Mouse (Mus musculus) adrenal gland, adult 8-10 months (tissue): ENCODE measurements around the gene Cactin. TPM values are rescaled to one million over a fixed set of nuclear protein-coding genes. Genes with fewer than 3 reads are reported as not detected.

Experiments
- DNase-seq: peaks from one replicate; pipeline ENCODE4 v3.0.0; 2022
- total RNA-seq, 4 experiments: library from RNA; stranded (reverse); gene quantifications; 2 replicates each; pipeline ENCODE4 v1.2.4; 2022

Cactin gene
- total RNA-seq, 4 experiments from 2014 or later = 37.7 to 47.5 (median 42.5) TPM

DNA sequence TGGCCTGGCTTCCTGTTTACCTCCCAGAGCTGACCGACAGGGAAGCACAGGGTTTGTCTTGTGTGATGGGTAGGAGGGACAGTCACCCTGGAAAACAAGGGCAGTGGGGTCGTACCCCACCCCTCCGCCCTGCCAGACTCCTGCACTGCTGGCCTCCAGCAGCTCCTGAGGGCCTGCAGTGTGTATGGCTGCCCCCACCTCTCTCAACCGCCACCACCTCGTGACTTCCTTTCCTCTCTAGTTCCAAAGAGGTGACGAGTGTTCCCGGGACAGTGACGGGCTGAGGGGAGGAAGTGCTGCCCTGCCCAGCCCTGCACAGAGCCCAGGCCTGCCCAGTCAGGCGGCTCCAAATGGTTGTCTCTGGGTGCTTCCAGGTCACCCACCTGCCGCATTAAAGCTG lies 23.1 kb upstream of the Cactin start:
- peak; percentile 61 for DNase-seq

DNA sequence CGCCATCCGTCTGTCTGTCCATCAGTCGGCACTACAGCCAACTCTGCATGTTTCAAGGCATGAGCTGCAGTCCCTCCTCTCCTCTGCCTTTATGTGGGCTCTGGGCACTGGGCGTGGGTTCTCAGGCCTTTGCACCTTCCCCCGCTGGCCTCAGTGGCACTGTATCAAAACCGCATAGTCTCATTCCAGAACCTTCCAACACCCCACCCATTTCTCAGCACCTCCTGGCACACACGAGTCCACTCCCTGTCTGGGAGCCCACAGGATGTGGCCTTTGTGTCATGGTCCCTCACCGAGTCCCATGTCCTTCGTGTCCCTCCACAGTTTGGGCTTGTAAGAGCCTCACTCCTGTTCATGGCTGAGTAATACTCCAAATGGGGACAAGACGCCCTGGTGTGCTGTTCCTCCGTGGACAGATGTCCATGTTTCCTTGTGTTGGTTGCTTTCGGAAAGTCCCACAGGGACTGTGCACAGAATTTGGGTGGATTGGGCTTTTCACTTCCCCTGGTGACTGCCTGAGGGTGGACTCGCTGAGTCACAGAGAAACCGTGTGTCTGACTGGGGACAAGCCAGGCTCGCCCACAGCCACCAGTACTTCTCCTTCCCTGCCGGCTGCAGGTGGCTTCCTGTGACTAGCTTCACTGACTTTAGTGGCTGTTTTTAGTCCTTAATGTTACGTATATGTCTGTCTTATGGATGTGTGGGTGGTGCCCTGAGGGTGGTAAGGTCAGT lies 22.4 kb upstream of the Cactin start:
- no peak for DNase-seq

DNA sequence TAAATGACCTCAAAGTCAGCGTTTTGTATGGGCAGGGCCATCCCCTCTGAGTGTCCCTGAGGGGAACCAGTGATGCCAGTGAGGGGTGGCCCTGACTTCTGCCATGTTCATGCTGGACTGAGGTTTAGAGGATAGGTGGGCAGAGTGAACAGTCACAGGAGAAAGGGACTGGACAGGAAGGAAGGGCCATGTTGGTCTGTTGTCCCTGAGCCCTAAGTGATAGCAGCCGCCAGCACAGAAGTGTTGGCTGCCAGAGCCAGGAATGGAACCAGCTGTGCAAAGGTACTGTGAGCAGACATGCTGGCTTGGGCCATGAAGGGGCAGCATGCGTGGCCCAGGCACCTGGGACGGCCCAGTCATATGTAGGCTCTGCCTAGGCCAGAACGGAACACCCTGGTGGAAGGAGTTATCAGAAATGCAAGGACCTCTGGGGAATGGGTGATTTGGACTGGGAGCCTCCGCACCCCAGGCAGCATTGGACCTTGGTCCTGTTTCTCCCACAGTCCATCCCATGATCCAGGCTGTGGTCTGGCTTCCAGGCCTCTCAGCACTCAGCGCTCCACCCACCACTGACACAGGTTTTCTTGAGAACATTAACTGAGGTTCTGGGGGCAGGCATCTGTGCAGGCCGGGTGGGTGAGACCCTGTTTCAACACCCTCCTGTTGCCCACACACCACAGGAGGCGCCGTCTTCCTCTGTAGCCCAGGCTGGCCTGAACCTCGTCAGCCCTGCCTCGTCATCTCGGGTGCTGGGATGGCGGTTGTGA lies 21.1 kb upstream of the Cactin start:
- DNase-seq = no peak

DNA sequence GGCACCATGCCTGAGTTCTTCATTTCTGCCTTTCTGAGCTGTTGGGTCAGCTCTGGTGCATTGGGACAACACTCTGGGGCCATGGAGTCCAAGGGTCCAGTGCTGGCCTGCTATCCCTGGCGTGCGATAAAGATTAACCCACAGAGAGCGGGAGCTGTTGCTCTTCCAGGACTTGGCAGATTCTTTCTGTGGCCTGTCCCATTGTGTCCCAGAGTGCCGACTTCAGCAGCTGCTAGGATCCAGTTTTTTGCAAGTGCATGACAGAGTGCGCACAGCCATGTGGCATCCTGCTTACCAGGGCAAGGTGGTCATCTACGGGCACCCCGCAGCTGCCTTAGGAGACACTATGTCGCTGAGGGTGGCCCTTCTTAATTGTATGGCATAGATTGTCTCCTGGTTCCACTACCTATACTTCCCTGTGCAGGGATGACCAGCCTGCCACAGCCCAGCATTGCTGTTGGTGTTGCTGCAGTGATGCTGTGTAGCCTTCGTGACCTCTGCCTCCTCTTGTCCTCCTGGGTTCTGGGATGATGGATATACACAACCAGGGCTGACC lies 20.5 kb upstream of the Cactin start:
- no peak for DNase-seq

DNA sequence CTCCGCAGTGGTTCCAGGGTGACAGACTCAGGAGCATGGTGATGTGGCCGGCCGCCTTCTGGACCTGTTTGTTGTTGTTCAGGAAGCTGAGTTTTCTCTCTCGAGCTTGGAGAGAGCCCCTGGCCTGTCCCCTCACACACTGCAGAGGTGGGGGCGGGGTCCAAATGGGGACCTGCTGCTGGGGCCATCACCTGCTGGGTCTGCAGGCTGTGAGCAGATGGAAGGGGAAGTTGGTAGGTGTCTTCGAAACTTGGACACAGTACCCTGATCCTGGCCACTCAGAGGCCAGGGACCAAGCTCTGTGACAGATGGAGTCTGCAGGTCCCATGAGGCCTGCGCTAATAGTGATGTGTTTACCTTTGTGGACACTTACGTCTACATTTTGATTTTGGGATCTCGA lies 19.6 kb upstream of the Cactin start:
- no peak for DNase-seq

DNA sequence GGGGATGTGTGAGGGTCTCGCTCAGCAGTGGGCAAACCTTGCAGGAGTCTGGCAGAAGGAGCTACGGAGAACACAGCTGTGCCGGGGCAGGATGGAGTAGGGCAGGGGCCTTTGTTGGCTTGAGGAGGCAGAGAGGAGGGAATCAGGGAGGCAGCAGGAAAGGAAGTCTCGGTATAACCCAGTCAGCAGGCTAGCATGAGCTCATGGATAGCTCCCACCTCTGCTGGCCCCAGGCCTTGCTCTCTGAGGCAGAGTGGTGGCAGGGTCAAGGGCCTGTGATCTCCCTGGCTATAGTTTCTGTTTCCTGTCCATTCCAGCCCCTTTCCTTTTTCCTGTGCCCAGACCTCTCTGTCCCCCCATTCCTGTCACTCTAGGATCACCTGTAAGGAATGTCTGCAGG lies 18.6 kb upstream of the Cactin start:
- no peak for DNase-seq

DNA sequence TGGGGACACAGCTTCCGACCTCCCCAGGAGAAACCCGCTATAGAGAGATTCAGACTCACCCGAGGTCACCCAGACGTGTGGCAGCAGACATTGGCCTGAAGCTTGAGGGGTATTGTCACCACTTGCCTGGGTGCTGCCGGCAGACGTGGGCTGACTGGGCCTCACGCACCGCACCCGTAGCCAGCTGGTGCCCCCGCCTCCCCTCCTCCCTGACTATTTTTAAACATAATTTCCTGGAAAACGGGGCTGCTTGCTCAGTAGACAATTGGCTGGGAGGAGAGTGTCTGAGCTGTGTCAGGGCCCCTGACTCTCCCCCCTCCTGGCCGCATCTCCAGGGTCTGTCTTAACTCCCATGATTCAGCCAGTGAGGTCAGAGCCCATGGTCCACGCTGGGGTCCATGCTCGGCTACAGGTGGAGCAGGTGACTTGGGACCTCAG lies 18.1 kb upstream of the Cactin start:
- no peak for DNase-seq

DNA sequence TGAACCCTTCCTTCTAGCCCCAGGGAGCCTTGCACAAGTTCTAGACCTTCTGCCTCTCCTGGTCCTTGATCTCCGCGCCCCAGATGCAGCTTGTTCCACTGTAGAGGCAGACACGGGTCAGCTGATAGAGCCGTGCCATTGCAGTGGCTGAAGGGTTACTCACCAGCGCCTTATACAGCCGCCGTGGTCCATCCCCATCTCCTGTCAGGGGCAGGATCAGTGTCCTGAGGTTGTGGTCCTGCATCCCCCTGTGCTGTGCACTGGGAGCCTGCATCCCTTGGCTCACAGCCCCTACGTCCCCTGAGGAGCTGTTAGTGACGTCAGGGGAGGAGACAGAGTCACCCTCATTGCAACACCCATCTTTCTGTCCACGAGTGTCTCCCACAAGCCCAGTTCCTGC lies 17.6 kb upstream of the Cactin start:
- DNase-seq = no peak

DNA sequence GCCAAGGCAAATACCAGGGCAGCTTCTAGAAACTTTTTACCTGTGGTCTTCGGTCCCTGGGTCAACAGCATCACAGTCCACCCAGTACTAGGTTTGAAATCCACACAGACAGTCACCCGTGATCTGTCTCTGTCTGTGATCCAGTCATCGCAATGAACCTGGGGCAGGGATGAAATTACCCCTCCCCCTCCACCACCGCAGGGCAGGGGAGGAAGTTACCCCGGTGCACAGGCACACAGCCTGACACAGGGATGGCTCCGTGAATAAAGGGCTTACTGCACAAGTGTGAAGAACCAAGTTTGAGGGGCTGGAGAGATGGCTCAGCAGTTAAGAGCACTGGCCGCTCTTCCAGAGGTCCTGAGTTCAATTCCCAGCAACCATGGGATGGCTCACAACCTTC lies 17.1 kb upstream of the Cactin start:
- no peak for DNase-seq

DNA sequence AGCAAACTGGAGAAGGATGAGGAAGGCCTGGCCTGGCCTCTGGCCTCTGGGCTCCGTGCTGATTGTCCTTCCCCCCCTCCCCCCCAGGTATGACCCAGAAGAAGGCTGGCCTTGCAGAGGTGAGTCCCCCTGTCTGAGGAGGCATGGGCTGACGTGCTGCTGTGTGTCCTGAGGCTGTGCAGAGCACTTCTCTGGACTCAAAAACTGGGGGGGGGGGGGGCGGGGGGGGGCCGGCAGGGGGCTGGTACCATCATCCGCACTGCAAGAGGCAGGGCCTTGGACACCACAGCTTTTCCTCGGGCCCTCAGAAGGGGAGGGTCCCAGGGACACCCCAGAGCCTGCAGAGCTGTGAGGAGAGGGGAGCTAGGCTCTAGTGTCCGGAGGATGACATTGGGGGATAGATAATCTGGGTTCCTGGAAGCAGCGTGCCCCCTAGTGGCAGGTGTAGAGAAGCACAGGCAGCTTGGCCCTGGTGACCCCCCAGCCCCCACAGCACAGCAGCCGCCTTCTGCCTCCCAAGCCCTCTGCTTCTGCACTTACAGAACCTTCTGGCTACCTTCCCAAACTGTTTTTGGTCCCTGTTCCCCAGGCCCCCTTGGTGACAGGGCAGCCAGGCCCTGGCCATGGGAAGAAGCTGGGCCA lies 16.2 kb upstream of the Cactin start:
- DNase-seq = no peak

DNA sequence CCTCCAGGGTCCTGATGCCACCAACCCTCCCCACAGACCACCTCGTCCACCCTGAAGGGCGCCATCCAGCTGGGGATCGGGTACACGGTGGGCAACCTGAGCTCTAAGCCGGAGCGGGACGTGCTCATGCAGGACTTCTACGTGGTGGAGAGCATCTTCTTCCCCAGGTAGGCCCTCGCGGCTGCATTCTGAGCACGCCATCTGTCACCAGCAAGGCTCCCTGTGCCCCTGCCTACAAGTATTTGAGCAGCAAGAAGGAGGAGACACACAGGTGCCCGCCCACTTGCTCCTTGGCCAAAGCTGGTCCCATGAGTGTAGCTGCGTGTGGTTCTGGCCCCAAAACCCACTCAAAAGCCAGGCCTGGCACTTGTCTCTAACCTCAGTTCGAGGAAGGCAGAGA lies 15.2 kb upstream of the Cactin start:
- DNase-seq = no peak

DNA sequence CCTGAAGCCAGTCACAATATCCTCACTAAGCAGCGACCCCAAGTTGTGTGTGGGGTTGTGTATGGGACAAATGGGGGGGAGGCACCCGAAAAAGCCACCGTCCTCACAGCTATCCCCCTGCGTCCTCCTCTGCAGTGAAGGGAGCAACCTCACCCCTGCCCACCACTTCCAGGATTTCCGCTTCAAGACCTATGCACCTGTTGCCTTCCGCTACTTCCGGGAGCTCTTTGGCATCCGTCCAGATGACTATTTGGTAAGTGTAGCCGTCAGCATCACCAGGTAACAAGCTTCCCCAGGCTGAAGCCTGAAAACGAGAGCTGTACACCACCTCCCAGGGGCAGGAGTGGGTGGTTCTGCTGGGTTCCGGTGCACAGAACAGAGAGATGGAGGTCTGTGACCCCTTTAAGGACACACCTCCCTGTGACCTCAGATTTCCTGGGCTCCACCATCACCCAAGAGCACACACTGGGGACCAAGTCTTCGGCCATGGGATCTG lies 14.7 kb upstream of the Cactin start:
- DNase-seq = no peak

DNA sequence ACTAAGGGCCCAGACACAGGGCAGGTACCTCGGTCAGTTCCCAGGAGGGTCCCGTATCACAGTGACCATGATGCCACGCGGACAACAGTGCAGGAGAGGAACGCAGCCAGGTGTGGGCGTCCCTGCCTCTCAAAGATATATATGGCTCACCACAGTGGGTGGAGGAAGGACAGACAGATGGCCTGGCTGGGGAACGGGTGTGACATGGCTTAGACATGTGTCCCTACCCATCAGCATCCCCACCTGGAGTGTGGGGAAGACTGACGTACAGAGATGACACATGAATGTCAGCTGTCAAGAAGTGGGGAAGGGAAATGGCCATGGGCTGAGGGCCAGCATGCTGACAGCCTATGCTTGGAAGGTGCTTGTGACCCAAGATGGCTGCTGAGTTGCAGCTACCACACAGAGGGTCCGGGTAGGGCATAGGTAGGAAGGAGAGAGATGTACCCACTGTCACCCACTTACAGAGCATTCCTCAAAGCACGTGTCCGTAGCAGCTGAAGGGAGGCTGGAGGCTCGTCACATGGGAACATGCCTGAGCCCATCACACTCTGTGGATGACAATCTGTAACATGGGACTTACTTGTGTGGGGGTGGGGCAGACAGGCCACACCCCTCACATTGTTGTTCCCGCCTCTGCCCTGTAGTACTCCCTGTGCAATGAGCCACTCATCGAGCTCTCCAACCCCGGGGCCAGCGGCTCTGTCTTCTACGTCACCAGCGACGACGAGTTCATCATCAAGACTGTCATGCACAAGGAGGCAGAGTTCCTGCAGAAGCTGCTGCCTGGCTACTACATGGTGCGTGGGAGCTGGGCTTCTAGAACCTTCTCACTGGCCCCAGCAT lies 13.8 kb upstream of the Cactin start:
- DNase-seq = no peak

DNA sequence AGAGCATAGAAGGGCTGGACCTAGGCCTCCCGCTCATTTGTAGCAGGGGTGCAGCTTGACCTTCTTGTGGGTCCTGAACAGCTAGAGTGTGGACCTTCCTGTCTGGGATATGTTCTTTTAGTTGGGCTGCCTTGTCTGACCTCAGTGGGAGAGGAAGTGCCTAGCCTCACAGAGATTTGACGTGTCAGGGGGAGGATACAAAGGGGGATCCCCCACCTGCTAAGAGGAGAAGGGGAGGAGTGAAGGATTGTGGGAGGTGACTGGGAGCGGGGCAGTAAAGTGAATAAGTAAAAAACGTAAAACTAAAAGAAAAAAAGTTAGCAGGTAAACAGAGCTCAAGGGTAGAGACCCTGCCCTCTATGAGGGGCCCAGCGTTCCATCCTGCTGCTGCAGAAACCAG lies 11.3 kb upstream of the Cactin start:
- DNase-seq = no peak

DNA sequence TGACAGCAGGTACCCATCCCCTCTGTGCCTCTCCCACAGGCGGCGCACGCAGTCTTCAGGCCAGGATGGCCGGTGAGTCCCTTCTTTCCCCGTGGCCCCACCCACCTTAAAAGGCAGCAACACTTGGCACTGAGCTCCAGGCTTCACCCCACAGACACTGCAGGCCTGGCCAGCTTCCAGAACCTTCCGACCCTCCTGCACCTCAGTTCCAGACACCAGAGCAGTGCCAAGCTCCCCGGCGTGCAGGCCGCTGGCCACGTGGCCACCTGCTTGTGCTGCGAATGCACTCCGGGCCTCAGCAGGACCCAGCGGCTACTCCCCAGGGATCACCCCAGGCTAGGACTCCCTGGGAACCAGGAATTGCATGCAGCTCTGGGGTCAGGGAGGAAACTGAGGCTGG lies 7.3 kb upstream of the Cactin start:
- DNase-seq = no peak

DNA sequence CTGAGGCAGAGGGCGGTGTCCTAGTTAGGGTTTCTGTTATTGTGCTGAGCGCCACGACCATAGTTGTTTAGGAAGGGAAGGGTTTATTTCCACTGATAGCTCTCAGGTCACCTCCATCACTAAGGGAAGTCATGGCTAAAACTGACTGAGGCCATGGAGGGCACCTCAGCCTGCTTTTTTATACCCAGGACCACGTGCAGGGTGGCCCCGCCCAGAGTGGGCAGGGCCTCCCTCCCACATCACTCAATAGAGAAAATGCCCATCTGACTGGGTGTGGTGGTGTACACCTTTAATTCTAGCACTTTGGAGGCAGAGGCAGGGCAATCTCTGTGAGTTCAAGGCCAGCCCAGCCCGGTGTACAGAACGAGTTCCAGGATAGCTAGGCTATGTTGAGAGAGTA lies 6.7 kb upstream of the Cactin start:
- no peak for DNase-seq

DNA sequence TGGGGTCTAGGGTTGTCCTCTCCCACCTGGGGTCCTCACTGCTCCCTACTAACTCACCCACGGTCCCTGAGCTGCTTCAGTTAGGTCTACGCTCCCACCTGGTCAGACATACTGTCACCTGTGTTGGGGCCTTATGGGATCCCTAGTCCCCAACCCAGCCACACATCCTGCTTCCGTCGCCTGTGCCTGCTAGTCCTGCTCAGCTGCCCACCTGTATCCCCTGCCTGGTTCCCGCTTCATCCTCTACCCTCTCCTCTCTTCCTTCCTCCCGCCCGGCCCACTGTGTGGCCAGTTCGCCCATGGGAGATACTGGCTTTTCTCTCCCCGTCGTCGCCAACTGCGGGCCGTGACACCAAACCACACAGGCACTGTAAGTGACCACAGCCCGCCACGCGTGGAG lies 5.3 kb upstream of the Cactin start:
- DNase-seq = no peak

DNA sequence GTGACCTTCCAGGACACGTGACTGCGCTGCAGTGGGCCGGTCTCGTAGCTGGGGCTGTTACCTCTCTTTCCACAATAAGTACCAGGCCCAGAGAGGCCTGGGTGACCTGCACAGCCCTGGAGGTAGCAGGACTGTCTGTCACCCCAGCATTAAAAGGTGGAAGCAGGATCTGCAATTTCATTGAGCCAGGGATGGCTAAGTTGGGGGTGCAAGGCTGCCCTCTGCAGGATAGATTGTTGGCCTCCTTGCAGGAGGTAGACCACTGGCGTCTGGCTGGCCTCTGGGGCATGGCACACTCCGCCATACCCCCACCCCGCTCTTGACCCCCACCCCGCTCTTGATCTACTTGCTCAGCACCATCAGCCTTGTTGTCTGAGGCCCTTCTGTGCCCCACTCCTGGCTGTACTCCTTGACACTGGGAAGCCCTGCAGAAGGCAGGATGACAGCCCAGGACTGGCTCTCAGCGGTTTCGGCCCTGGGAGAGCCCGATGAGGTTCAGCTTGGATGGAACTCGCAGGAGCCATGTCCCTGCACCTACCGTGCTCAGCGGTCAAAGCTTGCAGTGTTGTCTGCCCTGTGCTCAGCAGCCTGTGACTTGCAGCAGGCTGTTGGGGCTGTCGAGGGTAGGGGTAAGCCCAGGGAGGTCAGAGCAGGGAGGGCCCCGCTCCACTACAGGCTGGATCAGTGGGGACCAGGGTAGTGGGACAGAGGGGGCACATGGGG lies 4.4 kb upstream of the Cactin start:
- no peak for DNase-seq

DNA sequence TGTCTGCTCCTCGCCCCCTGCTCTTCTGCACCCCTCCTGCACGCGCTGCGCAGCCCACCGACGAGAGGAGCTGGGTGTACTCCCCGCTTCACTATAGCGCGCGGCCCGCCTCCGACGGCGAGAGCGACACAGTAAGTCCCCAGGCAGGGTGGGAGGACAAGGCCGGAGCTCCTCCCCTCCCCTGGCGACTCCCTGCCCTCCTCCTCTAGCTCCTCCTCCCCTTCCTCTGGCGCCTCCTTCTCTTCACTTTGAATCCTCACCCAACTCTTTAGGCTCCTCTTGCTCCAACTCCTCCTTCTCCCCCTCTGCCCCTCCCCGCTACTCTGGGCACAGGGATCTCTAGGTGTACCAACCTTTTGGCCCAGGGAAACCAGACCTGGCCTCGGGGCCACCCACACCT lies 3.6 kb upstream of the Cactin start:
- peak; percentile 84 for DNase-seq

DNA sequence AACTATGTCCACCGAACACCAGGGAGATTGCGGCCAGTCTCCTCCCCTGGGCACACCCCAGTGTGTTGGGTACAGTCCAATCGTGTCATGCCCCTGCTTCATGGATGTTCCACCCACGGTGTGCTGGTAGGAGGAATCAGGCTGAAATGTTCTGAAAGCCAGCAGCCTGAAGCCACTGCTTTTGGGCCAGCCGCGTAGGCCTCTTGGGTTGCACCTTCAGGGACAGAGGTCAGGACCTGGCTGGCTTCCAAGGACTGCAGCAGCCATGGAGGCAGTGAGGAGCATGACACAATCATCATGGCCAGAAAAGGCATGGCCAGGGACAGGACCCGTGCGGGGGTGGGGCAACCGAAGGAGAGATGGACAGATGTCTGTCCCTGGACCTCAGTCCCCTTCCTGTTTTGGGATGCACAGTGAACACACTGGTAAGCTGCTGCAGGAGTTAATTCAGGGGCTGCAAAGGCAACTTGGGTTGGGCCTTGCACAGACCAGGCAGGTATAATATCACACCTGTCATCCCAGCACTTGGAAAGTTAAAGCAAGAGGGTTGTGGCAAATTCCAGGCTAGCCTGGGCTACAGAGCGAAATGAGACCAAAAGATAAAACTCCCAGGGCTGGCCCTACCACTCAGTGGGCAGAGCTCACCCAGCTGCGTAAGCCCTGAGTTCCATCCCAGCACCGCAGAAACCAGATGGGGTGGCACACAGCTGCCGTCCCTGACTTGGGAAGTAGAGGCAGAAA lies 2.1 kb upstream of the Cactin start:
- DNase-seq = peak; percentile 84

DNA sequence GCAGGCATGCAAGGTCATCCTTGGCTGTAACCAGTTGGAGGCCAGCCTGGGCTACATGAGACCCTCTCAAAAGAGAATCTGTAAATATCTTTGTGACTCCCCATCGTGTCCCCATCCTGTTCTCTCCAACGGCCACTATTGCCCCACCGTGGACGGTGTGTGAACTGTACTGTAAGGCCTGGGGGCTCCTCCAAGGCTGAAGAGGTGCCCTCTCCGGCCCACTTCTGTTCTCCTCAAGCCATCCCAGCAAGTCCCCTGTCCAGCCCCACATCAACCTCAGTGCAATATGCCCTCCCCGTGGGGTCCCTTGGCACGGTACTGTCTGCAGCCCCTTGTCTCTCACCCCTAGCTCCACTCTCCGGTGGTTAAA lies 1.6 kb upstream of the Cactin start:
- DNase-seq = peak; percentile 50
